Mouse (Mus musculus) liver, embryonic 15.5 days (tissue): ENCODE results near the gene Cdc6. TPM values are rescaled to one million over a fixed set of nuclear protein-coding genes. Genes with fewer than 3 reads are reported as not detected.

Experiments used
- ATAC-seq: fragments of 200-750 bp; cut with Nextera tagmentation; 2 replicates; pipeline ENCODE4 v1.8.0; 2017; ENCODE audit warnings: moderate number of reproducible peaks, mild to moderate bottlenecking, moderate library complexity; ENCODE audit not compliant: insufficient read depth
- H3K27ac ChIP-seq: fragments of 300-500 bp; sonication (generic); replicated peaks from 2 replicates; pipeline ENCODE4 v1.5.1; 2015; ENCODE audit warnings: mild to moderate bottlenecking, inconsistent platforms
- H3K27me3 ChIP-seq: fragments of 300-500 bp; sonication (generic); 2 replicates; pipeline ENCODE4 v1.6.1; 2015; ENCODE audit warnings: mild to moderate bottlenecking, inconsistent platforms
- H3K36me3 ChIP-seq: fragments of 300-500 bp; sonication (generic); replicated peaks from 2 replicates; pipeline ENCODE4 v1.6.1; 2015; ENCODE audit warnings: moderate library complexity, mild to moderate bottlenecking, inconsistent platforms
- H3K4me1 ChIP-seq: fragments of 300-500 bp; sonication (generic); replicated peaks from 2 replicates; pipeline ENCODE4 v1.6.1; 2015; ENCODE audit warnings: inconsistent platforms
- H3K4me2 ChIP-seq: fragments of 300-500 bp; sonication (generic); 2 replicates; pipeline ENCODE4 v1.6.1; 2015; ENCODE audit warnings: moderate library complexity, mild to moderate bottlenecking, inconsistent platforms
- H3K4me3 ChIP-seq: fragments of 300-500 bp; sonication (generic); replicated peaks from 2 replicates; pipeline ENCODE4 v1.5.1; 2015; ENCODE audit warnings: mild to moderate bottlenecking, inconsistent platforms
- H3K9ac ChIP-seq: fragments of 300-500 bp; sonication (generic); 2 replicates; pipeline ENCODE4 v1.6.1; 2015; ENCODE audit warnings: moderate library complexity, mild to moderate bottlenecking, inconsistent platforms
- H3K9me3 ChIP-seq: fragments of 300-500 bp; sonication (generic); replicated peaks from 2 replicates; pipeline ENCODE4 v1.6.1; 2016; ENCODE audit warnings: inconsistent platforms
- WGBS: fragments of 180-500 bp; shearing (Covaris S2); methylation state at CpG from one replicate; pipeline ENCODE4 v1.1.7; 2015; ENCODE audit warnings: mixed read lengths; ENCODE audit not compliant: insufficient replicate concordance; 5-methylcytosine and 5-hydroxymethylcytosine counted together
- polyA plus RNA-seq: library from polyadenylated mRNA; unstranded; fragments of >200 nt; fragmentation: Nextera tagmentation; extraction: Ambion mirVana; gene quantifications from 2 replicates; pipeline ENCODE4 v1.2.1, GENCODE M21; 2015

Gene Cdc6
- polyA plus RNA-seq, 1 experiment from 2014 or later = 58.0 TPM

DNA sequence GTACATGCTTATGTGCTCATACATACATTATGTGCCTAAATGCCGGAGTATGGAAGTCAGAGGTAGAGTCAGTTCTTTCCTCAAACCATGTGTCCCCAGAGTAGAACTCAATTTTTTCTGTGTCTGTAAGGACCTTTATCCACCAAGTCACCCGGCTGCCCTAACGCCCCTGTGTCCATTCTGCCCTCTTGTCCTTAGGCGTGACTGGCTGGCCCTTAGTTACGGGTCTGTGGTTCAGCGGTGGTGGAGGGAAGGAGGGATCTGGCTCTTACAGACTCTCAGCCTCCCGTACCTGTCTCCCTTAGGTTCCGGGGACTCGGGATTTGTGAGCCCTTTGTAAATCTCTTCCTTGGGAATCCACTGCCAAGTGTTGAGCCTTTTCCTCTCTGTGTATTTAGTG lies 30.6 kb upstream of the Cdc6 start:
- H3K4me2 ChIP-seq = no peak overlapping the region
- H3K27me3 ChIP-seq = no peaks in the 10 kb centered on the region
- H3K9me3 ChIP-seq = no peaks in the 10 kb centered on the region
- no peak overlapping the region for H3K9ac ChIP-seq
- H3K4me3 ChIP-seq = no peak overlapping the region
- H3K27ac ChIP-seq = no peak overlapping the region
- peaks cover 25% of the 10 kb centered on the region for H3K4me1 ChIP-seq
- H3K36me3 ChIP-seq = peaks cover 10% of the 10 kb centered on the region
- ATAC-seq = no peak
- WGBS = 82% methylated on average over 9 of the region's 9 CpGs

- Histone ChIP-seq H3K36me3 (peaks cover 79% of the 10 kb centered on the region), H3K9me3 (no peaks in the 10 kb centered on the region), H3K27ac (no peak overlapping the region), H3K4me1 (peaks cover 11% of the 10 kb centered on the region), H3K27me3 (no peaks in the 10 kb centered on the region), H3K4me2 (no peak overlapping the region), H3K4me3 (no peak overlapping the region), H3K9ac (no peak overlapping the region)
- WGBS = 80% methylated on average over 3 of the region's 3 CpGs
- no peak; the same call in 1 of the 2 replicates for ATAC-seq
Measured at GRCm38 (mm10) chr11:98887703-98888102, 19.9 kb upstream of the Cdc6 start.

- no peak overlapping the region for H3K27ac ChIP-seq
- no peaks in the 10 kb centered on the region for H3K9me3 ChIP-seq
- H3K4me1 ChIP-seq = peaks cover 11% of the 10 kb centered on the region
- no peak overlapping the region for H3K4me3 ChIP-seq
- no peak overlapping the region for H3K9ac ChIP-seq
- 78% methylated on average over 4 of the region's 4 CpGs for WGBS
- H3K4me2 ChIP-seq = no peak overlapping the region
- no peak for ATAC-seq
- no peaks in the 10 kb centered on the region for H3K27me3 ChIP-seq
- H3K36me3 ChIP-seq = peaks cover 92% of the 10 kb centered on the region
Measured at GRCm38 (mm10) chr11:98889077-98889476, 18.5 kb upstream of the Cdc6 start.

- Histone ChIP-seq H3K27ac (no peak overlapping the region), H3K4me2 (no peak overlapping the region), H3K9me3 (no peaks in the 10 kb centered on the region), H3K36me3 (peaks cover 92% of the 10 kb centered on the region), H3K27me3 (no peaks in the 10 kb centered on the region), H3K9ac (no peak overlapping the region), H3K4me3 (no peak overlapping the region), H3K4me1 (peaks cover 11% of the 10 kb centered on the region)
- 52% methylated on average over 5 of the region's 5 CpGs for WGBS
- no peak for ATAC-seq
Measured at GRCm38 (mm10) chr11:98889977-98890376, 17.6 kb upstream of the Cdc6 start.

DNA sequence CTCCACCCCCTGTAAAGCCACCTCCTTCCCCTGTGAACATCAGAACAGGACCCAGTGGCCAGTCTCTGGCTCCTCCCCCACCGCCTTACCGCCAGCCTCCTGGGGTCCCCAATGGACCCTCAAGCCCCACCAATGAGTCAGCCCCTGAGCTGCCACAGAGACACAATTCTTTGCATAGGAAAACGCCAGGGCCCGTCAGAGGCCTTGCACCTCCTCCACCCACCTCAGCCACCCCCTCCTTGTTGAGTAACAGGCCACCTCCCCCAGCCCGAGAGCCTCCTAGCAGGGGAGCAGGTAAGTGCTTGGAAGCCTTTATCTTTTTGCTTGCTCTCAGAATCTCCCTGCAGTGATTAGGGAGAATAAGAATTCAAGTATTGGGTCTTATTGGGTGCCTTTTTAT lies 15.2 kb upstream of the Cdc6 start:
- WGBS = 76% methylated on average over 5 of the region's 5 CpGs
- no peak overlapping the region for H3K9ac ChIP-seq
- H3K9me3 ChIP-seq = no peaks in the 10 kb centered on the region
- ATAC-seq = no peak
- H3K27me3 ChIP-seq = no peaks in the 10 kb centered on the region
- no peak overlapping the region for H3K4me3 ChIP-seq
- H3K4me2 ChIP-seq = no peak overlapping the region
- peaks cover 11% of the 10 kb centered on the region for H3K4me1 ChIP-seq
- H3K36me3 ChIP-seq = peaks cover 92% of the 10 kb centered on the region
- no peak overlapping the region for H3K27ac ChIP-seq

DNA sequence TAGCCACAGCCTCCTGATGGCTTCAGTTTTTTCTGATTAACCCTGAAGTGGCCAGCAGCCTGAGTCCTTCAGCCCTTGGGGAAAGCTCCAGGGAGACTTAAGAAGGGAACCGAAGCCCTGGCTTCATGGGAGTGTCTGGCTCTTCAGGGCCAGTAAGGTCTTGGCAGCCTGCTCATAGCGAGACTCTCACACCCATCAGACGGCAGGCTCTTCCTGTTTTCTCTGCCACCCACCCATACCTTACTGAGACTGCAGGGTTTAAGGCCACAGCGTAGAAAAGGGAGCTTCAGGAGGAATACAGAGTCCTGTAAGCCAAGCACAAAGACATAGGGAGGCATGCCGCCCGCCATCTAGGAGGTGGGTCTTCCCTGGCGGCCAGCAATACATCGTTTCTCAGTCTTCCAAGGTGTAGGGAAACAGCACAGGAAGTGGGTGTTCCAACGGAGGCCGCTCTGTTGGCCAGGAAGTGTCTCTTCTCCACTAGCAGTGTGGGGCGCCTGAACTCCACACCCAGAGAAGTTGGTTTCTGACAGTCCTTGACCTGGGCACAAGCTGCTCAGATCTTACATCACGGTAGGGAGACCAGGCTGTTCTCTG lies 7.0 kb upstream of the Cdc6 start:
- ATAC-seq = no peak
- Histone ChIP-seq H3K27me3 (no peaks in the 10 kb centered on the region), H3K4me1 (peaks cover 49% of the 10 kb centered on the region), H3K4me2 (peak overlapping the region; percentile 21; the same call in 1 of the 2 replicates), H3K27ac (peak overlapping the region; percentile 25; the same call in 1 of the 2 replicates), H3K9me3 (no peaks in the 10 kb centered on the region), H3K4me3 (no peak overlapping the region), H3K36me3 (peaks cover 68% of the 10 kb centered on the region), H3K9ac (no peak overlapping the region)
- 30% methylated on average over 12 of the region's 12 CpGs for WGBS

- Histone ChIP-seq H3K9me3 (no peaks in the 10 kb centered on the region), H3K4me3 (no peak overlapping the region), H3K36me3 (peaks cover 46% of the 10 kb centered on the region), H3K4me2 (no peak overlapping the region), H3K4me1 (peaks cover 66% of the 10 kb centered on the region), H3K9ac (no peak overlapping the region), H3K27me3 (no peaks in the 10 kb centered on the region), H3K27ac (peak overlapping the region; percentile 93)
- no peak for ATAC-seq
- WGBS = 70% methylated on average over 10 of the region's 10 CpGs
Measured at GRCm38 (mm10) chr11:98902621-98903245, 4.9 kb upstream of the Cdc6 start.

GRCm38 (mm10) chr11:98904577-98904976 lies 3.0 kb upstream of the Cdc6 start:
- H3K27me3 ChIP-seq = no peaks in the 10 kb centered on the region
- H3K4me3 ChIP-seq = peak overlapping the region; percentile 27
- H3K4me1 ChIP-seq = peaks cover 74% of the 10 kb centered on the region
- peak; percentile 72 for ATAC-seq
- H3K9me3 ChIP-seq = no peaks in the 10 kb centered on the region
- peaks cover 40% of the 10 kb centered on the region for H3K36me3 ChIP-seq
- H3K27ac ChIP-seq = peak overlapping the region; percentile 93
- H3K9ac ChIP-seq = peak overlapping the region; percentile 44
- 20% methylated on average over 2 of the region's 2 CpGs for WGBS
- H3K4me2 ChIP-seq = peak overlapping the region; percentile 63

GRCm38 (mm10) chr11:98905033-98905432 lies 2.6 kb upstream of the Cdc6 start:
- peak overlapping the region; percentile 26; the same call in 1 of the 2 replicates for H3K9ac ChIP-seq
- no peaks in the 10 kb centered on the region for H3K27me3 ChIP-seq
- H3K4me3 ChIP-seq = 0 out of 2 replicates have a peak overlapping the region, but pooled peaks have one; percentile 7
- H3K4me2 ChIP-seq = peak overlapping the region; percentile 63
- peaks cover 78% of the 10 kb centered on the region for H3K4me1 ChIP-seq
- peak; percentile 66 for ATAC-seq
- peak overlapping the region; percentile 93 for H3K27ac ChIP-seq
- WGBS = 13% methylated on average over 7 of the region's 7 CpGs
- H3K9me3 ChIP-seq = no peaks in the 10 kb centered on the region
- peaks cover 41% of the 10 kb centered on the region for H3K36me3 ChIP-seq

DNA sequence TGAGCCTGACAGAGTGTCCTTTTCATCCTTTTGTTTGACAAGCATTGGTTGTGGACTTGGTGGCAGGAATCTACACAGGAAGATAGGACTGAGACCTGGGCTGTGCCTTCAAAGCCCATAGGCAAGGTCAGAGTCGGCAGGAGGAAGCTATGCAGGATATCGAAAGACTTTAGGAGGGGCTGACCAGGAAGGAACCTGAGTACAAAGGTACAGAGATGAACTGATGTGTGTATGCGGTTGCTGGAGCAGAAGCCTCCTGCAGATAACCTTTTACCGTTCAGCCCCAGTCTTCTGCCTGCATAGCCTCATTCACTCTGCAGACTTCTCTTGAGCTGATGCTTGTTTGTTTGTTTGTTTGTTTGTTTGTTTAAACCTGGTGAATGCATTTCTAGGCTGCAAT lies 2.0 kb upstream of the Cdc6 start:
- Histone ChIP-seq H3K4me2 (peak overlapping the region; percentile 63), H3K9ac (0 out of 2 replicates have a peak overlapping the region, but pooled peaks have one; percentile 26), H3K36me3 (peaks cover 41% of the 10 kb centered on the region), H3K27me3 (no peaks in the 10 kb centered on the region), H3K27ac (peak overlapping the region; percentile 93), H3K4me3 (no peak overlapping the region), H3K4me1 (peaks cover 78% of the 10 kb centered on the region), H3K9me3 (no peaks in the 10 kb centered on the region)
- WGBS = 12% methylated on average over 4 of the region's 4 CpGs
- no peak for ATAC-seq

- H3K27ac ChIP-seq = peak overlapping the region; percentile 93
- no peaks in the 10 kb centered on the region for H3K9me3 ChIP-seq
- H3K4me1 ChIP-seq = peaks cover 85% of the 10 kb centered on the region
- peak overlapping the region; percentile 93 for H3K4me2 ChIP-seq
- no peaks in the 10 kb centered on the region for H3K27me3 ChIP-seq
- no peak for ATAC-seq
- H3K36me3 ChIP-seq = peaks cover 41% of the 10 kb centered on the region
- H3K9ac ChIP-seq = 0 out of 2 replicates have a peak overlapping the region, but pooled peaks have one; percentile 25
- 43% methylated on average over 5 of the region's 5 CpGs for WGBS
- peak overlapping the region; percentile 83 for H3K4me3 ChIP-seq
Measured at GRCm38 (mm10) chr11:98907063-98907436, 551 bp upstream of the Cdc6 start.
